23 mouse cellular contexts compared by ENCODE assay signal in genomic region chr16:93572383-93572782, GRCm38 (mm10). TPM values are rescaled to one million over a fixed set of nuclear protein-coding genes. Genes with fewer than 3 reads are reported as not detected.
A peak's percentile ranks its signal among the peaks of the same experiment; 100 is the strongest.
DNase-seq lines count a peak whose midpoint lies in the region; ATAC-seq and TF ChIP-seq lines count a peak whose summit lies in the region.
"Had no signal": no experiment of that assay in that cellular context is flagged by ENCODE, and none has a peak within 500 bp of the region (broad histone marks: within the 10 kb centered on the region; RNA-seq: fewer than 3 reads in every experiment).

No protein-coding gene starts in this region.

- no peak for TF ChIP-seq EP300 in liver, postnatal 0 days (IDR thresholded peaks at IDR 0.05; ENCODE audit: low read depth)

- intact Hi-C loops in gastrocnemius, postnatal 14 days (cut with DNase I; ENCODE audit: low total_unique reads): no loop called here
- intact Hi-C loops in left cerebral cortex, postnatal 14 days (cut with DNase I): no loop called here

- H3K4me2 ChIP-seq in liver, postnatal 0 days (ENCODE audit: low read depth, low read length): no peak overlapping the region
- no peak overlapping the region for H3K4me2 ChIP-seq in liver, embryonic 11.5 days
- H3K4me2 ChIP-seq: embryonic facial prominence, embryonic 12.5 days; heart, embryonic 11.5 days; limb, embryonic 15.5 days; midbrain, embryonic 12.5 days had no signal

- H3K27ac ChIP-seq in liver, postnatal 0 days (ENCODE audit: low read depth): no peak overlapping the region
- H3K27ac ChIP-seq in liver, embryonic 11.5 days (ENCODE audit: low read depth, low read length): no peak overlapping the region
- H3K27ac ChIP-seq: embryonic facial prominence, embryonic 12.5 days; gastrocnemius, adult 2 months; limb, embryonic 15.5 days; midbrain, embryonic 12.5 days had no signal

- H3K9ac ChIP-seq in liver, postnatal 0 days (replicated peaks): no peak overlapping the region
- no peak overlapping the region for H3K9ac ChIP-seq in liver, embryonic 11.5 days (ENCODE audit: low read depth, low read length)
- H3K9ac ChIP-seq: embryonic facial prominence, embryonic 12.5 days; limb, embryonic 15.5 days; midbrain, embryonic 12.5 days had no signal

- no peaks in the 10 kb centered on the region for H3K36me3 ChIP-seq in liver, postnatal 0 days (replicated peaks; ENCODE audit: insufficient read depth, low read length)
- H3K36me3 ChIP-seq in liver, embryonic 11.5 days (ENCODE audit: control insufficient read depth, insufficient read depth, low read length): no peaks in the 10 kb centered on the region
- H3K36me3 ChIP-seq: embryonic facial prominence, embryonic 12.5 days; limb, embryonic 15.5 days; midbrain, embryonic 12.5 days had no signal

- ATAC-seq in liver, postnatal 0 days: no peak
- no peak for ATAC-seq in liver, embryonic 11.5 days (replicated peaks; ENCODE audit: low FRiP score)
- ATAC-seq in common myeloid progenitor, adult 5-6 weeks (replicated peaks; ENCODE audit: low read depth, poor library complexity, severe bottlenecking): peak; percentile 71
- ATAC-seq in monocyte, adult 5-6 weeks (replicated peaks; ENCODE audit: insufficient number of reproducible peaks, low FRiP score, low TSS enrichment, poor library complexity, severe bottlenecking): 0 out of 2 replicates have a peak, but pooled peaks have one; percentile 29

- 70% methylated on average over 6 of the region's 6 CpGs for WGBS in liver, postnatal 0 days (ENCODE audit: insufficient replicate concordance)
- 89% methylated on average over 6 of the region's 6 CpGs for WGBS in liver, embryonic 11.5 days

- DNase-seq in liver, postnatal 0 days: peak; percentile 11
- DNase-seq in liver, embryonic 11.5 days (ENCODE audit: low spot score): no peak
- DNase-seq in thymus, postnatal 25 days: peak; percentile 64
- DNase-seq in gastrocnemius, postnatal 14 days: no peak
- no peak for DNase-seq in cerebellum, adult 9-10 months
- no peak for DNase-seq in left cerebral cortex, postnatal 14 days (ENCODE audit: low spot score in 2 of 2)
- DNase-seq: adrenal gland, adult 2 months; cerebellum, postnatal 36 days; gastrocnemius, adult 2 months; kidney, postnatal 4 days; lung, adult 18-20 months; retina, postnatal 1 day had no signal

- H3K9me3 ChIP-seq in liver, postnatal 0 days (ENCODE audit: low read length): no peaks in the 10 kb centered on the region
- H3K9me3 ChIP-seq in liver, embryonic 11.5 days (ENCODE audit: control insufficient read depth, low read length): no peaks in the 10 kb centered on the region
- H3K9me3 ChIP-seq: embryonic facial prominence, embryonic 12.5 days; limb, embryonic 15.5 days; midbrain, embryonic 12.5 days had no signal

- H3K4me3 ChIP-seq in liver, postnatal 0 days (ENCODE audit: low read depth, low read length): no peak overlapping the region
- H3K4me3 ChIP-seq in liver, embryonic 11.5 days (ENCODE audit: low read depth, low read length): no peak overlapping the region
- H3K4me3 ChIP-seq: embryonic facial prominence, embryonic 12.5 days; gastrocnemius, adult 2 months; limb, embryonic 15.5 days; midbrain, embryonic 12.5 days had no signal

- no peak for TF ChIP-seq CTCF in liver, postnatal 0 days (IDR thresholded peaks at IDR 0.05; ENCODE audit: low read depth)

- no peaks in the 10 kb centered on the region for H3K27me3 ChIP-seq in liver, postnatal 0 days (ENCODE audit: insufficient read depth, low read length)
- no peaks in the 10 kb centered on the region for H3K27me3 ChIP-seq in liver, embryonic 11.5 days (replicated peaks; ENCODE audit: control insufficient read depth, insufficient read depth, low read length)
- H3K27me3 ChIP-seq: embryonic facial prominence, embryonic 12.5 days; limb, embryonic 15.5 days; midbrain, embryonic 12.5 days had no signal

- peaks cover 3% of the 10 kb centered on the region; the same call in 1 of the 2 replicates for H3K4me1 ChIP-seq in liver, postnatal 0 days (ENCODE audit: insufficient read depth)
- no peaks in the 10 kb centered on the region for H3K4me1 ChIP-seq in liver, embryonic 11.5 days (replicated peaks; ENCODE audit: control insufficient read depth, insufficient read depth, low read length)
- H3K4me1 ChIP-seq: midbrain, embryonic 12.5 days had no signal

RNA-seq across cellular contexts. Expression of gene Setd4, which starts 31.5 kb away (rescaled TPM):
- polyA plus RNA-seq in liver, postnatal 0 days (2015; fragmentation: Nextera tagmentation; extraction: Ambion mirVana): 6.0 and 6.3 TPM in 2 replicates
- 11.1 and 13.4 TPM in 2 replicates for polyA plus RNA-seq in liver, embryonic 11.5 days (2014; fragmentation: Nextera tagmentation; extraction: Ambion mirVana)
- total RNA-seq in common myeloid progenitor, adult 5-6 weeks (2017): 8.0 and 19.1 TPM in 2 replicates
- total RNA-seq in monocyte, adult 5-6 weeks (2017): 10.7 to 13.7 TPM (median 13.0 TPM) in 3 replicates
- total RNA-seq in gastrocnemius, postnatal 14 days (2021): 1 to 10 TPM in 1 of 2 experiments, under 1 TPM in 1; 0.62 to 1.5 TPM
- 1 to 10 TPM; 9.2 to 10.0 TPM for total RNA-seq in left cerebral cortex, postnatal 14 days (2021)

RNA-seq across cellular contexts. Expression of gene Cbr1, which starts 33.3 kb away (rescaled TPM):
- 131 and 174 TPM in 2 replicates for polyA plus RNA-seq in liver, postnatal 0 days (2015; fragmentation: Nextera tagmentation; extraction: Ambion mirVana)
- polyA plus RNA-seq in liver, embryonic 11.5 days (2014; fragmentation: Nextera tagmentation; extraction: Ambion mirVana): 44.3 and 49.3 TPM in 2 replicates
- total RNA-seq in common myeloid progenitor, adult 5-6 weeks (2017): 26.9 and 36.0 TPM in 2 replicates
- 6.5 to 13.6 TPM (median 12.2 TPM) in 3 replicates for total RNA-seq in monocyte, adult 5-6 weeks (2017)
- 10 to 100 TPM; 19.0 to 22.3 TPM for total RNA-seq in gastrocnemius, postnatal 14 days (2021)
- total RNA-seq in left cerebral cortex, postnatal 14 days (2021): 10 to 100 TPM; 59.9 to 61.7 TPM

RNA-seq across cellular contexts. Expression of gene Gm5678, which starts 55.5 kb away (rescaled TPM):
- not detected in 2 replicates for polyA plus RNA-seq in liver, postnatal 0 days (2015; fragmentation: Nextera tagmentation; extraction: Ambion mirVana)
- not detected in 2 replicates for polyA plus RNA-seq in liver, embryonic 11.5 days (2014; fragmentation: Nextera tagmentation; extraction: Ambion mirVana)
- not detected in 2 replicates for total RNA-seq in common myeloid progenitor, adult 5-6 weeks (2017)
- not detected in 3 replicates for total RNA-seq in monocyte, adult 5-6 weeks (2017)
- 1 to 10 TPM in 1 of 2 experiments, under 1 TPM in 1; 0.91 to 1.2 TPM for total RNA-seq in gastrocnemius, postnatal 14 days (2021)
- 1 to 10 TPM; 2.1 to 2.9 TPM for total RNA-seq in left cerebral cortex, postnatal 14 days (2021)
- total RNA-seq: MEL; neutrophil, adult 5-6 weeks had no signal
- polyA plus RNA-seq: adrenal gland, adult 2 months; C2C12; embryonic facial prominence, embryonic 12.5 days; heart, embryonic 11.5 days; kidney, embryonic 14.5 days; limb, embryonic 15.5 days; midbrain, embryonic 12.5 days; small intestine, adult 2 months had no signal

Comparison
In these comparisons a context has a peak if more than half of its experiments do, and no peak if none do; other contexts are left out.
1. DNase-seq: peak in liver, postnatal 0 days (single experiment) and thymus, postnatal 25 days (single experiment); none in liver, embryonic 11.5 days (single experiment), gastrocnemius, postnatal 14 days (single experiment), cerebellum, adult 9-10 months (single experiment) and left cerebral cortex, postnatal 14 days (0 of 2).
2. ATAC-seq: peak in common myeloid progenitor, adult 5-6 weeks (single experiment) and monocyte, adult 5-6 weeks (single experiment); none in liver, postnatal 0 days (single experiment) and liver, embryonic 11.5 days (single experiment).